Mouse (Mus musculus): ENCODE data around the gene Sema4d.

DNA sequence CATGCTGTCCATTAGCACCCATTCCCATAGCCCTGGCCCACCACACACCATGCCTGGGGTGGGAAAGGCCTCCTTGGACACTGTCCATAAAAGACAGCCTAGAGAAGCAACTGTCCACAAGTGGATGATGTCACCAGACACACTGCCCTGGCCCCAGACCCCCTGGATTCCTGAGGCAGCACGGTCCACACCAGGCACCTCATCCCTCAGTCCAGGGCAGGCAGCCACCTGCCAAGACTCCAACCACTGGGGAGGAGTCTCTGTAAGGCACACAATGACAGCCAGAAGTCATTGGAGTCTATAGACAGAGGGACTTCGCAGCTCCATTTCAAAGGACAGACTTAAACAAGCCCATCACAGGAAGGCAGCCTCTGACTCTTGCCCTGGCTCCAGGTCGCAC, 1.9 kb downstream of the Sema4d start:
- no peak for TF ChIP-seq CTCF (IDR thresholded peaks at IDR 0.05; ENCODE audit: borderline replicate concordance, extremely low read depth, insufficient read depth, insufficient read length)
- TF ChIP-seq POLR2A (IDR thresholded peaks at IDR 0.05; ENCODE audit: borderline replicate concordance, extremely low read depth, insufficient read depth, insufficient read length, poor library complexity, severe bottlenecking), result no peak
